Mouse (Mus musculus) cerebellum, adult 2 months (tissue): ENCODE results near the gene Kcna5.

ENCODE experiments used
- CTCF ChIP-seq: fragments of 200-500 bp; IDR thresholded peaks from 2 replicates; pipeline ENCODE4 v1.5.1; 2011; ENCODE audit warnings: low read depth, mild to moderate bottlenecking, control low read depth, low read length, moderate library complexity, borderline replicate concordance; ENCODE audit not compliant: insufficient read depth
- POLR2A ChIP-seq: fragments of 200-500 bp; IDR thresholded peaks from 2 replicates; pipeline ENCODE4 v1.6.1; 2011; ENCODE audit warnings: low read length, control low read depth, borderline replicate concordance; ENCODE audit not compliant: insufficient read depth

- TF ChIP-seq POLR2A (no peak), CTCF (no peak)
Measured at GRCm38 (mm10) chr6:126536926-126537325, 1.7 kb upstream of the Kcna5 start.
